Mouse (Mus musculus) adrenal gland, adult 2 months (tissue): ENCODE data around the gene Sncg. TPM values are rescaled to one million over a fixed set of nuclear protein-coding genes. Genes with fewer than 3 reads are reported as not detected.
"Not testable (repeated sequence)": the region's sequence is repeated elsewhere in the genome, so short reads cannot be mapped to it uniquely, and the experiment has no call there.

Experiments
- DNase-seq: peaks from one replicate; pipeline ENCODE4 v3.0.0; 2021
- polyA plus RNA-seq: library from polyadenylated mRNA; depleted of rRNA; stranded (reverse); fragments of >200 nt; gene quantifications from 2 replicates; pipeline ENCODE4 v1.2.3, GENCODE M21; 2012
- total RNA-seq, 2 experiments: library from RNA; stranded (reverse); gene quantifications; 2 replicates each; pipeline ENCODE4 v1.2.3; 2021

Gene Sncg
- total and polyA plus RNA-seq, 3 experiments = 20.5 to 38.5 (median 33.8) TPM

- DNase-seq = no peak
Observed at GRCm38 (mm10) chr14:34370921-34371320, 3.7 kb downstream of the Sncg start.

- no peak for DNase-seq
Observed at GRCm38 (mm10) chr14:34370203-34370602, 4.4 kb downstream of the Sncg start.

- DNase-seq = no peak
Observed at GRCm38 (mm10) chr14:34365147-34365507, 9.5 kb downstream of the Sncg start.

- DNase-seq = not testable (repeated sequence)
Observed at GRCm38 (mm10) chr14:34364254-34365146, 10.1 kb downstream of the Sncg start.

- peak; percentile 93 for DNase-seq
Observed at GRCm38 (mm10) chr14:34363490-34364253, 10.9 kb downstream of the Sncg start.

- DNase-seq = peak; percentile 87
Observed at GRCm38 (mm10) chr14:34362726-34363445, 11.7 kb downstream of the Sncg start.

GRCm38 (mm10) chr14:34362135-34362534 lies 12.5 kb downstream of the Sncg start:
- DNase-seq = no peak

GRCm38 (mm10) chr14:34360251-34360650 lies 14.3 kb downstream of the Sncg start:
- no peak for DNase-seq

GRCm38 (mm10) chr14:34359676-34360244 lies 14.8 kb downstream of the Sncg start:
- no peak for DNase-seq

- peak; percentile 34 for DNase-seq
Observed at GRCm38 (mm10) chr14:34357671-34358455, 16.7 kb downstream of the Sncg start.

GRCm38 (mm10) chr14:34355301-34355700 lies 19.3 kb downstream of the Sncg start, which contains the start of gene Fam25c:
Gene Fam25c (minus strand): TSS chr14:34355433.
- DNase-seq = no peak

GRCm38 (mm10) chr14:34354456-34354855 lies 20.1 kb downstream of the Sncg start:
- no peak for DNase-seq

- no peak for DNase-seq
Observed at GRCm38 (mm10) chr14:34353326-34353725, 21.3 kb downstream of the Sncg start.

GRCm38 (mm10) chr14:34352523-34352922 lies 22.1 kb downstream of the Sncg start:
- no peak for DNase-seq

GRCm38 (mm10) chr14:34351660-34352059 lies 22.9 kb downstream of the Sncg start:
- DNase-seq = no peak

- no peak for DNase-seq
Observed at GRCm38 (mm10) chr14:34349007-34349406, 25.6 kb downstream of the Sncg start.

- DNase-seq = no peak
Observed at GRCm38 (mm10) chr14:34348301-34348700, 26.3 kb downstream of the Sncg start.

GRCm38 (mm10) chr14:34347084-34347483 lies 27.5 kb downstream of the Sncg start:
- no peak for DNase-seq

GRCm38 (mm10) chr14:34345771-34346566 lies 28.6 kb downstream of the Sncg start:
- DNase-seq = no peak

GRCm38 (mm10) chr14:34344361-34344760 lies 30.2 kb downstream of the Sncg start:
- DNase-seq = peak; percentile 35
